Mouse (Mus musculus) intestine, postnatal 0 days (tissue): ENCODE measurements around the gene Olfr805. TPM values are rescaled to one million over a fixed set of nuclear protein-coding genes. Genes with fewer than 3 reads are reported as not detected.

Experiments used
- ATAC-seq: fragments of 200-750 bp; cut with Nextera tagmentation; 2 replicates; pipeline ENCODE4 v1.8.0; 2017; ENCODE audit warnings: mild to moderate bottlenecking, moderate TSS enrichment, moderate library complexity
- H3K27ac ChIP-seq: fragments of 300-500 bp; sonication (generic); 2 replicates; pipeline ENCODE4 v1.5.1; 2014; ENCODE audit warnings: mild to moderate bottlenecking, low read depth, low read length, moderate library complexity
- H3K27me3 ChIP-seq: fragments of 300-500 bp; sonication (generic); replicated peaks from 2 replicates; pipeline ENCODE4 v1.6.1; 2014; ENCODE audit warnings: low read length, mixed read lengths; ENCODE audit not compliant: control insufficient read depth, insufficient read depth
- H3K36me3 ChIP-seq: fragments of 300-500 bp; sonication (generic); 2 replicates; pipeline ENCODE4 v1.6.1; 2014; ENCODE audit warnings: mild to moderate bottlenecking, moderate library complexity; ENCODE audit not compliant: control insufficient read depth, insufficient read depth
- H3K4me1 ChIP-seq: fragments of 300-500 bp; sonication (generic); replicated peaks from 2 replicates; pipeline ENCODE4 v1.6.1; 2014; ENCODE audit warnings: antibody characterized with exemption, low read length, mixed read lengths; ENCODE audit not compliant: control insufficient read depth, insufficient read depth
- H3K4me2 ChIP-seq: fragments of 300-500 bp; sonication (generic); replicated peaks from 2 replicates; pipeline ENCODE4 v1.6.1; 2014; ENCODE audit warnings: low read depth, mild to moderate bottlenecking, moderate library complexity
- H3K4me3 ChIP-seq: fragments of 300-500 bp; sonication (generic); 2 replicates; pipeline ENCODE4 v1.5.1; 2014; ENCODE audit warnings: low read depth, low read length
- H3K9ac ChIP-seq: fragments of 300-500 bp; sonication (generic); 2 replicates; pipeline ENCODE4 v1.6.1; 2014; ENCODE audit warnings: mild to moderate bottlenecking, low read depth, low read length
- H3K9me3 ChIP-seq: fragments of 300-500 bp; sonication (generic); 2 replicates; pipeline ENCODE4 v1.6.1; 2016; ENCODE audit warnings: mixed run types; ENCODE audit not compliant: control insufficient read depth
- CTCF ChIP-seq: sonication (generic); IDR thresholded peaks from 2 replicates; pipeline ENCODE4 v1.5.1; 2016; ENCODE audit warnings: low read depth, mild to moderate bottlenecking, control low read depth, antibody characterized with exemption, moderate library complexity
- whole genome bisulfite sequencing: fragments of 180-500 bp; shearing (Covaris S2); extraction: QIAGEN DNeasy Blood & Tissue Kit; methylation state at CpG from one replicate; pipeline ENCODE4 v1.1.7; 2014; 5-methylcytosine and 5-hydroxymethylcytosine counted together
- polyA plus RNA-seq: library from polyadenylated mRNA; unstranded; fragments of >200 nt; fragmentation: Nextera tagmentation; extraction: Ambion mirVana; gene quantifications from 2 replicates; pipeline ENCODE4 v1.2.1, GENCODE M21; 2015

The Olfr805 gene
- not detected in 2 replicates for polyA plus RNA-seq

DNA sequence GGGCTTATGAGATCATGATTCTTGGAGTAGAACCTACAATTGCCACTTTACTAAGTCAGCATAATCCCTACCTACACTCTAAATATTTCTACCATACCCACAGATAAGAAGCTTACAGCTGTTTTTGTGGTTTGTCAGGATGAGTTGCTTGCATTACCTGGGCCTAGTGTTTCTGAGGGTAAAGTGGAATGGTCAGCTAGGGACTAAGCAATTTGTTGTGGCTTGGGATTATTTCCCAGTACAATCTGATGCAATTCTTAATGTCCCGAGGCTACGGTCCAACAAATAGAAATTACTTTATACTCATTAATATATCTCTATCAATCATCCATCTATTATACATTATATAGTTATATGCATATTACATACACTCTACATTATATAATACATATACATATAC, at the start of gene Olfr805:
TSS of gene Olfr805 (minus strand) at position 101 of the 400 bp plus-strand sequence.
- Histone ChIP-seq H3K27me3 (no peaks in the 10 kb centered on the region), H3K4me3 (no peak within 1 kb of the TSS), H3K36me3 (no peaks in the 10 kb centered on the region), H3K9ac (no peak within 1 kb of the TSS), H3K9me3 (no peaks in the 10 kb centered on the region), H3K4me2 (no peak within 1 kb of the TSS), H3K4me1 (no peaks in the 10 kb centered on the region), H3K27ac (no peak within 1 kb of the TSS)
- no peak for ATAC-seq
- 97% methylated on average over 2 of the region's 2 CpGs for WGBS
- no peak for TF ChIP-seq CTCF

DNA sequence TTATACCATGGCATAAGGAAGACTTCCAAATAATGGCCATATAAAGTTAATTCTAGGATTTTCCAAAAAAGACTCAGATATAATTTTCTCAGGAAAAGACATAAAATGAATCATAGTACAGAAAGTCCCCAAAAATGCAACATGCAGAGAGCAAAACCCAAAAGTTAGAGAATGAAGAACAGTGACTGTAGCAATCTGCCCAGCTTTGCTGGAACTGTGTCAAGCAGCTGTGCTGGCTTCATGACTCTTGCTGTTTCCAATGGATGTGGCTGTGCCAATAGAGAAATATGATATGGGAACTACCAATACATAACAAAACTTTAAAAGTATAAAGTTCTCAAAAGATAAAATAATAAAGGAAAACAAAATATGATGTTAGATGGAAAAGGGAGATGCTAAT, 48.9 kb upstream of the Olfr805 start:
- Histone ChIP-seq H3K9ac (no peak overlapping the region), H3K27ac (no peak overlapping the region), H3K36me3 (no peaks in the 10 kb centered on the region), H3K4me3 (no peak overlapping the region), H3K4me1 (no peaks in the 10 kb centered on the region), H3K27me3 (no peaks in the 10 kb centered on the region), H3K9me3 (no peaks in the 10 kb centered on the region), H3K4me2 (no peak overlapping the region)
- TF ChIP-seq CTCF, result no peak
- no peak for ATAC-seq

DNA sequence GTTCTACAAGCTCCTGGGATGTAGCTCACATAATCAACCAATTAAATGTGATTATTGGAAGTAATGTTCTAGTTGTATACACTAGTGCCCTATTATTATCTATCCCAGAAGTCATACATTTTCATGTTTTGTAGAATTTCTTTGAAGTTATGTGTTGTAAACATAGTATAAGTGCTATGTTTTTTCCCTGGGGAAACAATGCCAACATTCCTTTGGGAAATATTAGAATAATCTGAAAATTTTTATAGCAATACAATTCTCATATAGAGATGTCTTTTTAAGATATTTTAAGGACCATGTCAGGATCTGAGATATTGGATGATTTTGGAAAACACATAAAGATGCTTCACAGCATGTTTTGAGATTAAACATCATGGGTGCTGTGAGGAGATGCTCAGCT, 45.2 kb upstream of the Olfr805 start, which contains the start of gene Olfr809:
TSS of gene Olfr809 (plus strand) at position 301 of the 400 bp plus-strand sequence.
- H3K4me1 ChIP-seq, result no peaks in the 10 kb centered on the region
- no peaks in the 10 kb centered on the region for H3K36me3 ChIP-seq
- no peaks in the 10 kb centered on the region for H3K9me3 ChIP-seq
- ATAC-seq, result no peak
- H3K27me3 ChIP-seq, result no peaks in the 10 kb centered on the region
- H3K9ac ChIP-seq, result no peak within 1 kb of the TSS
- no peak within 1 kb of the TSS for H3K4me3 ChIP-seq
- H3K4me2 ChIP-seq, result no peak within 1 kb of the TSS
- H3K27ac ChIP-seq, result no peak within 1 kb of the TSS
- no peak for TF ChIP-seq CTCF

DNA sequence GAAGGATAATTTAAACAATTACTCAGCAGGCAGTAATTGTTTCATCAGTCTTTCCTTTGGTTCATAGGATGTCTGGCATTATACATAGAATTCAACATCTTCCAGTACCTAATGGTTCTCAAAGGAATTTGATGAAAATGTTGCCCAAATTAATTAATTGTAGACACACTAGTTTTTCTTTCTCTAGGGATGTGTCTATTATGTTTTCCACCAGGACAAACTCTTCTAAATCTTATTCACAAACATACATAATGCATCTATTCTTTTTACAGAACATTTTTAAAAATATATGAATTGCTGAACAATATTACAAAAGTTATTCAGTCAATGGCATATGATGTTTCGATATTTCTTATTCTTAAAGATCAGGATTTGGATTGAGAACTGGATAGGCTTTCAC, 36.0 kb upstream of the Olfr805 start, which contains the start of gene Olfr808:
TSS of gene Olfr808 (plus strand) at position 301 of the 400 bp plus-strand sequence.
- Histone ChIP-seq H3K9me3 (no peaks in the 10 kb centered on the region), H3K4me3 (no peak within 1 kb of the TSS), H3K36me3 (no peaks in the 10 kb centered on the region), H3K4me2 (no peak within 1 kb of the TSS), H3K9ac (no peak within 1 kb of the TSS), H3K4me1 (no peaks in the 10 kb centered on the region), H3K27me3 (no peaks in the 10 kb centered on the region), H3K27ac (no peak within 1 kb of the TSS)
- 84% methylated on average over 1 of the region's 1 CpGs for WGBS
- no peak for ATAC-seq
- TF ChIP-seq CTCF, result no peak

DNA sequence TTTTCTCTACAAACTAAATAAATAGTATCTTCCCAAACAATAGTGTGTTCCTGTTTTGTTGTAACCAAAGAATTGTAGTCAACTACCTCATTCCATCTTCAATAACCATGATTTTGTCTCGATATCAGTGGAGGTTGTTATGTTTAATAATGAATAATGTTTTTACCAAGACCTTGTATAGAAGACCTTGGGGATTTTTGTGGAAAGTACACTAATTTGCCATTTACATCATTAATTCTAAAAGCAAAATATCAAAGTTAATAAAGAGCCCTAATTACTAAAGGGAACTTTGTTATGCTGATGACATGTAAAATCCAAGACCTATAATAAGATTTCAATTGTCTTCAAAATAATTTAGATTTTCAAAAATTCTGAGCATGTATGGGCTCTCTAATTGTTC, 28.5 kb upstream of the Olfr805 start, which contains the start of gene Olfr807:
TSS of gene Olfr807 (minus strand) at position 101 of the 400 bp plus-strand sequence.
- Histone ChIP-seq H3K27me3 (no peaks in the 10 kb centered on the region), H3K36me3 (no peaks in the 10 kb centered on the region), H3K9ac (no peak within 1 kb of the TSS), H3K9me3 (no peaks in the 10 kb centered on the region), H3K4me1 (no peaks in the 10 kb centered on the region), H3K4me3 (no peak within 1 kb of the TSS), H3K4me2 (no peak within 1 kb of the TSS), H3K27ac (no peak within 1 kb of the TSS)
- 84% methylated on average over 1 of the region's 1 CpGs for WGBS
- ATAC-seq, result no peak
- TF ChIP-seq CTCF, result no peak

DNA sequence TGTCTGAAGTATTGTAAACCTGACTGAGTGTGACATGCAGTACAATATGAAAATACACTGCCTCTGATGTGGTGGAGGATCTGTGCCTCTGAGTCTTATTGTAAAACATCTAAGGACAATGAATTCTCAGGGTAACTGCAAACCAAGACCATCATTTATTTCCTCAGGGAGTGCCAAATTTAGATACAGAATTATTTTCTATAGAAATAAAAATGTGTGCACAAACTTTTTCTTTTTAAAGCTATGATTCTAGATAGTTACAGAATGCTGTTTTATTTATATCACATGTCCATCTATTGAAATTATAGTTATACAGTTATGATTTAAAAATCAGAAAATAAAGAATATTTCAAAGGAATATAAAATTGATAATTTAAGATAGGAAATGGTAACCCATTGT, 12.6 kb upstream of the Olfr805 start, which contains the start of gene Olfr806:
TSS of gene Olfr806 (minus strand) at position 101 of the 400 bp plus-strand sequence.
- no peaks in the 10 kb centered on the region for H3K4me1 ChIP-seq
- H3K27me3 ChIP-seq, result no peaks in the 10 kb centered on the region
- H3K27ac ChIP-seq, result no peak within 1 kb of the TSS
- no peaks in the 10 kb centered on the region for H3K9me3 ChIP-seq
- no peak within 1 kb of the TSS for H3K4me2 ChIP-seq
- H3K9ac ChIP-seq, result no peak within 1 kb of the TSS
- no peaks in the 10 kb centered on the region for H3K36me3 ChIP-seq
- no peak for TF ChIP-seq CTCF
- H3K4me3 ChIP-seq, result no peak within 1 kb of the TSS
- no peak for ATAC-seq

DNA sequence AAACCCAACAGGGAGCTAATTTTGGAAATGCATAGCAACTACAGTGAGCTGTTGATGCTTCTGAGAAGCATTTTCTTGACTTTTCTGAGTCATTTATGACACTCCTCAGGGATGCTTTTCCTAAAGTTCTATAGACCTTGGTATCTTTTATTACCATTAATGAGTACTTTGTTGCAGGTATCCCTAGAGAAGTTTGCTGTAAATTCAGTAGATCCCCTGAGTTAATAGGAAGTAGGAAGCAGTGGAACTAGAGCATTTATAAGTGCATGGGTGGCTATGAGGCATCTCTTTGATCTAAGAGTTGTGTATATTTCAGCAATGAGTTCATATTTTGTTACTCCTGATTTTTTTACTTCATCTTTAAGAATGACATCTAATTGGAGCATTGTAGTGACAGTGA, 26.3 kb downstream of the Olfr805 start, which contains the start of gene Olfr804:
TSS of gene Olfr804 (plus strand) at position 301 of the 400 bp plus-strand sequence.
- Histone ChIP-seq H3K27me3 (no peaks in the 10 kb centered on the region), H3K27ac (no peak within 1 kb of the TSS), H3K4me2 (no peak within 1 kb of the TSS), H3K4me1 (no peaks in the 10 kb centered on the region), H3K9me3 (no peaks in the 10 kb centered on the region), H3K9ac (no peak within 1 kb of the TSS), H3K36me3 (no peaks in the 10 kb centered on the region), H3K4me3 (no peak within 1 kb of the TSS)
- ATAC-seq, result no peak
- TF ChIP-seq CTCF, result no peak
